Mouse (Mus musculus): ENCODE results near the gene Sfrp4. TPM values are rescaled to one million over a fixed set of nuclear protein-coding genes. Genes with fewer than 3 reads are reported as not detected.

Gene Sfrp4
- polyA plus RNA-seq, 1 experiment from 2014 or later: 0.08 TPM

DNA sequence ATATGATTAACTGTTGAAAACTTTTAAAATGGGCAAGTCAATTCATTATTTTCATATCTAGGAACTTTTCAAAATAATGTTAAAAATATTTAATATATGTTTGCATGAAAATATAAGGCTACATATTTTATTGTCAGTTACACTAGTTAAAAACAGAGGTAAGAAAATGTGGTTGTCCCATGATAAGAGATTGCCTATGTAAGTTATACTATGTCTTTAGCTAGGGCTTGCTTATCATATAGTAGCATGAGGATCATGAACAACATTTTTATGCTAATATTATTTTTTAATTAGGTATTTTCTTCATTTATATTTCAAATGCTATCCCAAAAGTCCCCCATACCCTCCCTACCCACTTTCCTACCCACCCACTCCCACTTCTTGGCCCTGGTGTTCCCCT lies 18.0 kb upstream of the Sfrp4 start:
- no peak for DNase-seq (ENCODE audit: low spot score)
- no peak overlapping the region for H3K9ac ChIP-seq (ENCODE audit: low read length)
- H3K36me3 ChIP-seq (ENCODE audit: control insufficient read depth, insufficient read depth, low read length): no peaks in the 10 kb centered on the region
- no peaks in the 10 kb centered on the region for H3K9me3 ChIP-seq (ENCODE audit: control insufficient read depth, low read length)
- no peak overlapping the region for H3K4me3 ChIP-seq (ENCODE audit: low read depth, low read length)
- no peak overlapping the region for H3K4me2 ChIP-seq (ENCODE audit: low read depth, severe bottlenecking)
- no peak overlapping the region for H3K27ac ChIP-seq (replicated peaks; ENCODE audit: low read depth, low read length)
- no peaks in the 10 kb centered on the region for H3K4me1 ChIP-seq (ENCODE audit: control insufficient read depth, insufficient read depth, low read length)
- no peak for ATAC-seq (ENCODE audit: insufficient number of reproducible peaks, low FRiP score, low TSS enrichment, low read depth)
- H3K27me3 ChIP-seq (ENCODE audit: control insufficient read depth, insufficient read depth, low read length): no peaks in the 10 kb centered on the region

DNA sequence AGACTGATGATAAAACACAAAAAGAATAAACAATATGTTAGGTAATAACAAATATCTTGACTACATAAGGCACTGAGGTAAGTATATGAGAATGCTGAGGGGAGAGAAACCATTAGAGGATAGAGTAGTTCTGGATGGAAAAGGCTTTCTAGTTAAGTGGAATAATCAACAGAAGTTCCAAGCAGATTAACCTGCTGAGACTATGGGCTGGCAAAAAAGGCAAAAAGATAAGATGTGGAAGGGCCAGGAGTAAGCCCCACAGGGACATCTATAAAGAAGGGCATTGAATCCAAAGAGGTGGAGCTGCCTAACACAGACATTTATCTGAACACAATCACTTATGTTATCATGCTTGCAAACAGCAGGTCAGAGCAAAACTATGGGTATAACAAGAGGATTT lies 14.8 kb upstream of the Sfrp4 start:
- no peak overlapping the region for H3K4me2 ChIP-seq (ENCODE audit: low read depth, severe bottlenecking)
- H3K27ac ChIP-seq (replicated peaks; ENCODE audit: low read depth, low read length): no peak overlapping the region
- no peak overlapping the region for H3K9ac ChIP-seq (ENCODE audit: low read length)
- H3K27me3 ChIP-seq (ENCODE audit: control insufficient read depth, insufficient read depth, low read length): no peaks in the 10 kb centered on the region
- no peak overlapping the region for H3K4me3 ChIP-seq (ENCODE audit: low read depth, low read length)
- H3K36me3 ChIP-seq (ENCODE audit: control insufficient read depth, insufficient read depth, low read length): no peaks in the 10 kb centered on the region
- ATAC-seq (ENCODE audit: insufficient number of reproducible peaks, low FRiP score, low TSS enrichment, low read depth): no peak
- H3K4me1 ChIP-seq (ENCODE audit: control insufficient read depth, insufficient read depth, low read length): no peaks in the 10 kb centered on the region
- H3K9me3 ChIP-seq (ENCODE audit: control insufficient read depth, low read length): no peaks in the 10 kb centered on the region
- DNase-seq (ENCODE audit: low spot score): no peak

- Histone ChIP-seq H3K27me3 (ENCODE audit: control insufficient read depth, insufficient read depth, low read length) (no peaks in the 10 kb centered on the region), H3K27ac (replicated peaks; ENCODE audit: low read depth, low read length) (no peak overlapping the region), H3K9me3 (ENCODE audit: control insufficient read depth, low read length) (no peaks in the 10 kb centered on the region), H3K36me3 (ENCODE audit: control insufficient read depth, insufficient read depth, low read length) (no peaks in the 10 kb centered on the region), H3K4me1 (ENCODE audit: control insufficient read depth, insufficient read depth, low read length) (no peaks in the 10 kb centered on the region), H3K9ac (ENCODE audit: low read length) (no peak overlapping the region), H3K4me3 (ENCODE audit: low read depth, low read length) (no peak overlapping the region), H3K4me2 (ENCODE audit: low read depth, severe bottlenecking) (no peak overlapping the region)
- WGBS: 79% methylated on average over 1 of the region's 1 CpGs
- DNase-seq (ENCODE audit: low spot score) (no peak), ATAC-seq (ENCODE audit: insufficient number of reproducible peaks, low FRiP score, low TSS enrichment, low read depth) (no peak)
Observed at GRCm38 (mm10) chr13:19612348-19612747, 10.6 kb upstream of the Sfrp4 start.

DNA sequence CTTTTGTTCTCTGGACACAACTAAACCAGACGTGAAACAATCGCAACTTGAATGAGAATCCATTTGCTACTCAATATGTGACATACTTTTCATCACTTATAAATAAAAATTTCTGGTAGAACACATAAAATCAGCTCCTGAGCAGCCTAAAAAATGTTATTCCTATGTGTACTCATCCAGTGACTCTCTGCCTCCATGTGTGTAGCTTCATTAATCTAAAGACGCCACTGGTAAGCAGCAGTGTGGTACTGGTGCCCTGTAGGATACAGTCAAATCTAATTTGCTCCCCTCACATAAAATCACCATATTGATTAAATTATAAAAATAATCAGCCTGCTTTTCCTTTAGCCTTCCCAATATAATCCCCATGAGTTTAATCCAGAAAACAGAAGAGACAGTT lies 9.9 kb upstream of the Sfrp4 start:
- 93% methylated on average over 3 of the region's 3 CpGs for WGBS
- ATAC-seq (ENCODE audit: insufficient number of reproducible peaks, low FRiP score, low TSS enrichment, low read depth) (no peak), DNase-seq (ENCODE audit: low spot score) (no peak)
- Histone ChIP-seq H3K36me3 (ENCODE audit: control insufficient read depth, insufficient read depth, low read length) (no peaks in the 10 kb centered on the region), H3K9me3 (ENCODE audit: control insufficient read depth, low read length) (no peaks in the 10 kb centered on the region), H3K4me1 (ENCODE audit: control insufficient read depth, insufficient read depth, low read length) (no peaks in the 10 kb centered on the region), H3K9ac (ENCODE audit: low read length) (no peak overlapping the region), H3K27me3 (ENCODE audit: control insufficient read depth, insufficient read depth, low read length) (no peaks in the 10 kb centered on the region), H3K4me3 (ENCODE audit: low read depth, low read length) (no peak overlapping the region), H3K27ac (replicated peaks; ENCODE audit: low read depth, low read length) (no peak overlapping the region), H3K4me2 (ENCODE audit: low read depth, severe bottlenecking) (no peak overlapping the region)

DNA sequence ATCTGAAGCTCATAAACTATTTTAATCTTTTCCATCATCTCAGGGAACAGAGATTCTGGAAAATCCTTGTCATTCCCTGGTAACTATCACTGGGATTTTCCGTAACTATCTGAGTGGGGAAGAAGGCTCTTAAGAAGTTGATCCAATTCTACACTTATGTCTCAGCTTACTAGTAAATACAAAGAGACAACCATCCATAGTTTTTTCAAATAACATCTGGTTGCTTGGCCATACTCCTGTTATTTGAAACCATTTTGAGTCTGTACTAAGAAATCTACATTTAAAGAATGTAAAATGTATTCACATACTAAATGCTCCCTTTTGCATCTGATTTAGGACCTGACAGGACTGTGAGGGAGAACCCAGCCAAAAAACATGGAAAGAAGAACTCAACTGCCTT lies 9.5 kb upstream of the Sfrp4 start:
- no peaks in the 10 kb centered on the region for H3K9me3 ChIP-seq (ENCODE audit: control insufficient read depth, low read length)
- H3K9ac ChIP-seq (ENCODE audit: low read length): no peak overlapping the region
- H3K4me1 ChIP-seq (ENCODE audit: control insufficient read depth, insufficient read depth, low read length): no peaks in the 10 kb centered on the region
- DNase-seq (ENCODE audit: low spot score) (no peak), ATAC-seq (ENCODE audit: insufficient number of reproducible peaks, low FRiP score, low TSS enrichment, low read depth) (no peak)
- H3K4me2 ChIP-seq (ENCODE audit: low read depth, severe bottlenecking): no peak overlapping the region
- 86% methylated on average over 1 of the region's 1 CpGs for WGBS
- no peaks in the 10 kb centered on the region for H3K36me3 ChIP-seq (ENCODE audit: control insufficient read depth, insufficient read depth, low read length)
- no peak overlapping the region for H3K4me3 ChIP-seq (ENCODE audit: low read depth, low read length)
- H3K27ac ChIP-seq (replicated peaks; ENCODE audit: low read depth, low read length): no peak overlapping the region
- no peaks in the 10 kb centered on the region for H3K27me3 ChIP-seq (ENCODE audit: control insufficient read depth, insufficient read depth, low read length)

DNA sequence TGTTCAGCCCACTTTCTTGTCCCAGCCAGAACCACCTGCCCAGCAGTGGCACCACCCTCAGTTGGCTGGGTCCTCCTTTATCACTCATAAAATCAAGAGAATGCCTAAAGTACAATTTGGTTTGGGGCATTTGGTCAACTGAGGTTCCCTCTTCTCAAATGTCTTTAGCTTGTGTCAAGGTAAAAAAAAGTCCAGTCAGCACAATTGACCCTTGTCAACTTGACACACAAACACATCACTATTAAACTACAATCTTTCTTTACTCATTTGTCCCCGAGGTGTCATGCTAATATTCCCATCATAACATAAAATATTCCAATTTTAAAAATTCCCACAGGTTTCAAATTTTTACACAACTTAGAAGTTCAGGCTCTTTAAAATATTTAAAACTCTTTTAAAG lies 8.6 kb upstream of the Sfrp4 start:
- no peak overlapping the region for H3K4me2 ChIP-seq (ENCODE audit: low read depth, severe bottlenecking)
- ATAC-seq (ENCODE audit: insufficient number of reproducible peaks, low FRiP score, low TSS enrichment, low read depth): no peak
- no peaks in the 10 kb centered on the region for H3K27me3 ChIP-seq (ENCODE audit: control insufficient read depth, insufficient read depth, low read length)
- no peak overlapping the region for H3K9ac ChIP-seq (ENCODE audit: low read length)
- H3K9me3 ChIP-seq (ENCODE audit: control insufficient read depth, low read length): no peaks in the 10 kb centered on the region
- WGBS: 90% methylated on average over 1 of the region's 1 CpGs
- DNase-seq (ENCODE audit: low spot score): no peak
- no peak overlapping the region for H3K4me3 ChIP-seq (ENCODE audit: low read depth, low read length)
- no peaks in the 10 kb centered on the region for H3K36me3 ChIP-seq (ENCODE audit: control insufficient read depth, insufficient read depth, low read length)
- no peaks in the 10 kb centered on the region for H3K4me1 ChIP-seq (ENCODE audit: control insufficient read depth, insufficient read depth, low read length)
- no peak overlapping the region for H3K27ac ChIP-seq (replicated peaks; ENCODE audit: low read depth, low read length)

GRCm38 (mm10) chr13:19618081-19618480 lies 4.8 kb upstream of the Sfrp4 start:
- H3K9me3 ChIP-seq (ENCODE audit: control insufficient read depth, low read length): no peaks in the 10 kb centered on the region
- no peak overlapping the region for H3K27ac ChIP-seq (replicated peaks; ENCODE audit: low read depth, low read length)
- no peak overlapping the region for H3K4me2 ChIP-seq (ENCODE audit: low read depth, severe bottlenecking)
- ATAC-seq (ENCODE audit: insufficient number of reproducible peaks, low FRiP score, low TSS enrichment, low read depth) (no peak), DNase-seq (ENCODE audit: low spot score) (no peak)
- H3K4me1 ChIP-seq (ENCODE audit: control insufficient read depth, insufficient read depth, low read length): no peaks in the 10 kb centered on the region
- no peaks in the 10 kb centered on the region for H3K36me3 ChIP-seq (ENCODE audit: control insufficient read depth, insufficient read depth, low read length)
- H3K9ac ChIP-seq (ENCODE audit: low read length): no peak overlapping the region
- no peak overlapping the region for H3K4me3 ChIP-seq (ENCODE audit: low read depth, low read length)
- 85% methylated on average over 4 of the region's 4 CpGs for WGBS
- H3K27me3 ChIP-seq (ENCODE audit: control insufficient read depth, insufficient read depth, low read length): peaks cover under 1% of the 10 kb centered on the region

- WGBS: 6% methylated on average over 5 of the region's 5 CpGs
- ATAC-seq (ENCODE audit: insufficient number of reproducible peaks, low FRiP score, low TSS enrichment, low read depth): no peak
Observed at GRCm38 (mm10) chr13:19618841-19619215, 4.1 kb upstream of the Sfrp4 start.

DNA sequence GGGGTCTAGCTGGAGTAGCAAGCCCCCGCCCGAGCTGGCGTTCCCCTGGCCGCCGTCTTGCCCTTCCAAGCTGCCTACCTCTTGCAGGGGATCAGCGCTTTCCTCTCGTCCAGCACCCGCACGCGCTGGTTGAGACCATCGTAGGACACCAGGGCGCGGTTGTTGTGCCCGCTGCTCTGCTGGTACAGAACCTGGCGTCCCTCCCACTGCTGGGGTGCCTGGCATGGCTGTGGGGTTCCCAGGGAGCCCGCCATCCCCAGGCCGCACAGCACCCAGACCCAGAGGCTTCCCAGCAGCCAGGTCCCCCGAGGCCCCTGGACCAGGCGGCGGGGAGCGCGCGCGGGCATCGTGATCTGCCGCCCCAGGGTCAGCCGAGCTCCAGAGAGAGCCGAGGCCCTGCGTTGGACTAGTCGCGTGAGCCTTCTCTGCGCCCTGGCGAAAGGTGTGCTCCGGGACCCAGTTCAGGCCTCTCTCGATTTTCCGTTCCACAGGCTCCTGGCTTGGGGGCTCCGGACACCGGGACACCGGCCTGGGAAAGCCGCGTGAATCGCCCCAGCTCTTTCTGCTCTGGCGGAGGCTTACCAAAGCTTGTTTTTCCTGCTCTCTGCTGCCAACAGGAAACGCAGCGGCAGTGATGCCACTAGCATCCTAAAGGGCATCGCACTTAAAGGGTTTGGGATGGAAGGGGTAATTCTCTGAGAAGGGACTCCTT lies 3.5 kb upstream of the Sfrp4 start, which contains the start of gene Epdr1:
Gene Epdr1, minus strand, starts transcription at position 712 of the 712 bp plus-strand sequence.
- no peaks in the 10 kb centered on the region for H3K36me3 ChIP-seq (ENCODE audit: control insufficient read depth, insufficient read depth, low read length)
- peak; percentile 77 for ATAC-seq (ENCODE audit: insufficient number of reproducible peaks, low FRiP score, low TSS enrichment, low read depth)
- H3K27me3 ChIP-seq (ENCODE audit: control insufficient read depth, insufficient read depth, low read length): peaks cover 9% of the 10 kb centered on the region
- no peak within 1 kb of the TSS for H3K27ac ChIP-seq (replicated peaks; ENCODE audit: low read depth, low read length)
- H3K4me3 ChIP-seq (ENCODE audit: low read depth, low read length): peak within 1 kb of the TSS; percentile 68
- no peaks in the 10 kb centered on the region for H3K9me3 ChIP-seq (ENCODE audit: control insufficient read depth, low read length)
- H3K4me1 ChIP-seq (ENCODE audit: control insufficient read depth, insufficient read depth, low read length): peaks cover 4% of the 10 kb centered on the region; the same call in 1 of the 2 replicates
- WGBS: under 1% methylated on average over 43 of the region's 46 CpGs
- H3K4me2 ChIP-seq (ENCODE audit: low read depth, severe bottlenecking): peak within 1 kb of the TSS; percentile 95
- peak within 1 kb of the TSS; percentile 87 for H3K9ac ChIP-seq (ENCODE audit: low read length)
- DNase-seq (ENCODE audit: low spot score): peak; percentile 81

More at GRCm38 (mm10) chr13:19618841-19619215, 4.1 kb upstream of the Sfrp4 start:
- peak overlapping the region; percentile 95 for H3K4me2 ChIP-seq (ENCODE audit: low read depth, severe bottlenecking)
- no peaks in the 10 kb centered on the region for H3K9me3 ChIP-seq (ENCODE audit: control insufficient read depth, low read length)
- H3K36me3 ChIP-seq (ENCODE audit: control insufficient read depth, insufficient read depth, low read length): no peaks in the 10 kb centered on the region
- H3K9ac ChIP-seq (ENCODE audit: low read length): peak overlapping the region; percentile 87
- peaks cover 4% of the 10 kb centered on the region; the same call in 1 of the 2 replicates for H3K4me1 ChIP-seq (ENCODE audit: control insufficient read depth, insufficient read depth, low read length)
- no peak overlapping the region for H3K27ac ChIP-seq (replicated peaks; ENCODE audit: low read depth, low read length)
- H3K4me3 ChIP-seq (ENCODE audit: low read depth, low read length): peak overlapping the region; percentile 68
- no peak for DNase-seq (ENCODE audit: low spot score)
- H3K27me3 ChIP-seq (ENCODE audit: control insufficient read depth, insufficient read depth, low read length): peaks cover 7% of the 10 kb centered on the region

Data from limb, embryonic 11.5 days (tissue).